Mouse (Mus musculus): ENCODE results near the gene Gm572. TPM values are rescaled to one million over a fixed set of nuclear protein-coding genes. Genes with fewer than 3 reads are reported as not detected.

Gm572 gene
- polyA plus RNA-seq, 1 experiment, result not detected

DNA sequence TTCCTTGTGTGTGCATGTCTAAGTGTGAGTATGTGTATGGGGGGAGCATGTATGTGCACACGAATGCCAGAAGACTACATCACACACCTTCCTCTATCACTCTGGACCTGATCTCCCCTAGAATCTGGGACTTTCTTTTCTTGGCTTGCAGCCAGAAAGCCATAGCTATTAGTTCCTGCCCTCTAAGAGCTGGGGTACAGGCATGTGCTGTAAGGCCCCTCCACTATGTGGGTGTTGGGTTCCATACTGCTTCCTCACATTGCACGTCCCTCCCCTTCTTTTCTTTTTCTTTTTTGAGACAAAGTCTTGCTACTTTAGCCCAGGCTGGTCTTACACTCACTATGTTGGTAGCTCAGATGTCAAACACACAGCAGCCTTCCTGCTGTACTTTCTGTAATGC is 7.8 kb upstream of the Gm572 start:
- H3K79me3 ChIP-seq (ENCODE audit: low read depth), result no peaks in the 10 kb centered on the region
- H3K4me3 ChIP-seq (ENCODE audit: insufficient read depth, poor library complexity, severe bottlenecking), result no peak overlapping the region
- no peaks in the 10 kb centered on the region for H3K79me2 ChIP-seq (ENCODE audit: control insufficient read depth, insufficient read depth)
- no peaks in the 10 kb centered on the region for H3K27me3 ChIP-seq (ENCODE audit: control insufficient read depth, insufficient read depth, insufficient read length)
- H3K36me3 ChIP-seq (ENCODE audit: control insufficient read depth, insufficient read depth), result no peaks in the 10 kb centered on the region
- no peak for TF ChIP-seq MAX (IDR thresholded peaks at IDR 0.05)
- no peak for TF ChIP-seq FOSL1 (IDR thresholded peaks at IDR 0.05; ENCODE audit: insufficient read depth, low read length, poor library complexity, severe bottlenecking)
- TF ChIP-seq CEBPB (IDR thresholded peaks at IDR 0.05; ENCODE audit: low read depth), result no peak
- no peak for TF ChIP-seq USF1 (IDR thresholded peaks at IDR 0.05; ENCODE audit: low read depth)
- TF ChIP-seq MYOG (IDR thresholded peaks at IDR 0.05; ENCODE audit: control insufficient read depth, extremely low read depth, insufficient read length), result no peak
- no peak for TF ChIP-seq MYOD1 (IDR thresholded peaks at IDR 0.05; ENCODE audit: control insufficient read depth, insufficient read length, low read depth)
- no peak for TF ChIP-seq CTCF (IDR thresholded peaks at IDR 0.05; ENCODE audit: control insufficient read depth, insufficient read depth, insufficient read length)
- H3ac ChIP-seq (ENCODE audit: control insufficient read depth, insufficient read length, low read depth), result no peak overlapping the region

DNA sequence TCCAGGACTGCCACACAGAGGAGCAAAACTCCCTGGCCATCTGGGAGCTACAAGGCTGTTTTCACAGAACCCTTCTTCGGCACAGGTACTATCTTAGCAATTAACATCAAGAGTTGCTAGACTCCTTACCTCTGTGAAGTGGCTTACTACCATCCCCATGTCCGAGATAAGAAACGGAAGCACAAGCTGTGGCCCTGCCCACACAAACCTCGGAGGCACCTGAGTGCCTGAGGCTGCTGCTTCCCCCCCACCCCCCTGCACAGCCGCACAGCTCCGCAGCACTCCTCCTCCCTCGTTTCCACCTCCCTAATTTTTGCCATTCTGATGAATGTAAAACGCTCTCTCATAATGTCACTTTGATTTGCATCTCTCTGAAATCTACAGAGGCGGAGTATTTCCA is 4.8 kb upstream of the Gm572 start:
- no peaks in the 10 kb centered on the region for H3K79me3 ChIP-seq (ENCODE audit: low read depth)
- no peaks in the 10 kb centered on the region for H3K79me2 ChIP-seq (ENCODE audit: control insufficient read depth, insufficient read depth)
- H3ac ChIP-seq (ENCODE audit: control insufficient read depth, insufficient read length, low read depth), result no peak overlapping the region
- H3K27me3 ChIP-seq (ENCODE audit: control insufficient read depth, insufficient read depth, insufficient read length), result no peaks in the 10 kb centered on the region
- H3K36me3 ChIP-seq (ENCODE audit: control insufficient read depth, insufficient read depth), result no peaks in the 10 kb centered on the region
- no peak for TF ChIP-seq CTCF (IDR thresholded peaks at IDR 0.05; ENCODE audit: control insufficient read depth, insufficient read depth, insufficient read length)
- TF ChIP-seq CEBPB (IDR thresholded peaks at IDR 0.05; ENCODE audit: low read depth), result no peak
- no peak for TF ChIP-seq MAX (IDR thresholded peaks at IDR 0.05)
- TF ChIP-seq USF1 (IDR thresholded peaks at IDR 0.05; ENCODE audit: low read depth), result no peak
- TF ChIP-seq MYOG (IDR thresholded peaks at IDR 0.05; ENCODE audit: control insufficient read depth, extremely low read depth, insufficient read length), result no peak
- TF ChIP-seq FOSL1 (IDR thresholded peaks at IDR 0.05; ENCODE audit: insufficient read depth, low read length, poor library complexity, severe bottlenecking), result no peak
- TF ChIP-seq MYOD1 (IDR thresholded peaks at IDR 0.05; ENCODE audit: control insufficient read depth, insufficient read length, low read depth), result no peak
- H3K4me3 ChIP-seq (ENCODE audit: insufficient read depth, poor library complexity, severe bottlenecking), result no peak overlapping the region

DNA sequence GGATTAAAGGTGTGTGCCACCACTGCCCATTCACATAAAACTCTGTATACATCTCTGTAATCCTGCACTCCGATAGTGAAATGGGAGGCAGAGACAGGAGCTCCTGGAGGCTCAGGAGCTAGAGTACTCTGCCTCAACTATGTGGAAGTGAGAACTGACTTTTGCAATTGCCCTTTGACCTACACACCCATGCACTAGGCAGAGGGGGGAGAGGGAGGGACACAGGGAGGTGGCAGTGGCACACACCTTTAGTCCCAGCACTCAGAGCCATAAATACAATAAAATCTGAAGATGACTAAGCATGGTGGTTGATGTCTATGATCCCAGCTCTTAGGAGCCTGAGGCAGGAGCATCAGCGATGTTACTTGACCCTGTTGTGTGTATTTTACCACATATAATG is 3.7 kb upstream of the Gm572 start:
- TF ChIP-seq USF1 (IDR thresholded peaks at IDR 0.05; ENCODE audit: low read depth) (no peak), CTCF (IDR thresholded peaks at IDR 0.05; ENCODE audit: control insufficient read depth, insufficient read depth, insufficient read length) (no peak), MYOD1 (IDR thresholded peaks at IDR 0.05; ENCODE audit: control insufficient read depth, insufficient read length, low read depth) (no peak), MAX (IDR thresholded peaks at IDR 0.05) (no peak), MYOG (IDR thresholded peaks at IDR 0.05; ENCODE audit: control insufficient read depth, extremely low read depth, insufficient read length) (no peak), CEBPB (IDR thresholded peaks at IDR 0.05; ENCODE audit: low read depth) (no peak), FOSL1 (IDR thresholded peaks at IDR 0.05; ENCODE audit: insufficient read depth, low read length, poor library complexity, severe bottlenecking) (no peak)
- H3ac ChIP-seq (ENCODE audit: control insufficient read depth, insufficient read length, low read depth), result no peak overlapping the region
- no peaks in the 10 kb centered on the region for H3K79me3 ChIP-seq (ENCODE audit: low read depth)
- H3K27me3 ChIP-seq (ENCODE audit: control insufficient read depth, insufficient read depth, insufficient read length), result no peaks in the 10 kb centered on the region
- H3K36me3 ChIP-seq (ENCODE audit: control insufficient read depth, insufficient read depth), result no peaks in the 10 kb centered on the region
- no peaks in the 10 kb centered on the region for H3K79me2 ChIP-seq (ENCODE audit: control insufficient read depth, insufficient read depth)
- H3K4me3 ChIP-seq (ENCODE audit: insufficient read depth, poor library complexity, severe bottlenecking), result no peak overlapping the region

DNA sequence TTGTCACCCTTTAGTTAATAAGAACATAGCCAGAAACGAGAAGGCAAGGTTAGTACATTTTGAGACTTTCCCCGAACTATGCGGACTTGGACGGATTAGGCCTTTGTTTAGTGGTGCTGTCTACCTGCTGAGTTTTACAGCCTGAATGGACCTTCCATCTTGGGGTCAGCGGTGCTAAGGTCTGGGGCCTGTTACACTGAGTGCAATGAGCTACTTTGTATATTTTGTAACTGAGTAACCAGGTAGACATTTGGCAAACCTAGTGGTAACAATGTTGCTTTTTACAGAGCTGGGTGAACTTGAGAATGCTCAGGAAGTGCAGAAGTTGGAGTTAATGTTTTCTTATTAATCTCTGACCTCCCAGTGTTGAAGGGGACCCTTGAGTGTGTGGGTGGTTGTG is 2.0 kb upstream of the Gm572 start:
- TF ChIP-seq MYOD1 (IDR thresholded peaks at IDR 0.05; ENCODE audit: control insufficient read depth, insufficient read length, low read depth) (no peak), MYOG (IDR thresholded peaks at IDR 0.05; ENCODE audit: control insufficient read depth, extremely low read depth, insufficient read length) (no peak), MAX (IDR thresholded peaks at IDR 0.05) (no peak), FOSL1 (IDR thresholded peaks at IDR 0.05; ENCODE audit: insufficient read depth, low read length, poor library complexity, severe bottlenecking) (no peak)
- no peak overlapping the region for H3ac ChIP-seq (ENCODE audit: control insufficient read depth, insufficient read length, low read depth)
- no peaks in the 10 kb centered on the region for H3K79me2 ChIP-seq (ENCODE audit: control insufficient read depth, insufficient read depth)
- no peak overlapping the region for H3K4me3 ChIP-seq (ENCODE audit: insufficient read depth, poor library complexity, severe bottlenecking)
- no peaks in the 10 kb centered on the region for H3K79me3 ChIP-seq (ENCODE audit: low read depth)
- no peaks in the 10 kb centered on the region for H3K36me3 ChIP-seq (ENCODE audit: control insufficient read depth, insufficient read depth)
- no peaks in the 10 kb centered on the region for H3K27me3 ChIP-seq (ENCODE audit: control insufficient read depth, insufficient read depth, insufficient read length)

DNA sequence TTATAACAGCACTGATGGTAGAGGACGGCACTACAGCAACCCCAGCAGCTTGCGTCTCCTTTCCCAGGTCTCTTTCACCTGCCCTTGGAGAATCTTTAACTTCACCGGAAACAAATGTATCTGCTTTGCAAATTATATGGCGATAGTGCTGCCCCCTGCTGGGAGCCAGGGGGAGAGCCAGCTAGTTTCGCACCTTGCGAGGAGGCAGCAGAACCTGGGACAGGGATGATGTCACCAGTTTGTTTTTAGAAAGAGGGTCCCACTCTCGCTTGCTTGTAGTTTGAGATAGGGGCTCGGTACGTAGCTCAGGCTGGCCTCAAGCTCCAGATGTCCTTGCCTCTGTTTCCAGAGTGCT is 1.0 kb downstream of the Gm572 start:
- Histone ChIP-seq H3ac (ENCODE audit: control insufficient read depth, insufficient read length, low read depth) (no peak overlapping the region), H3K27me3 (ENCODE audit: control insufficient read depth, insufficient read depth, insufficient read length) (no peaks in the 10 kb centered on the region), H3K79me2 (ENCODE audit: control insufficient read depth, insufficient read depth) (no peaks in the 10 kb centered on the region), H3K79me3 (ENCODE audit: low read depth) (no peaks in the 10 kb centered on the region), H3K4me3 (ENCODE audit: insufficient read depth, poor library complexity, severe bottlenecking) (no peak overlapping the region), H3K36me3 (ENCODE audit: control insufficient read depth, insufficient read depth) (no peaks in the 10 kb centered on the region)
- TF ChIP-seq MAX (IDR thresholded peaks at IDR 0.05), result no peak
- TF ChIP-seq CTCF (IDR thresholded peaks at IDR 0.05; ENCODE audit: control insufficient read depth, insufficient read depth, insufficient read length), result peak; percentile 14

DNA sequence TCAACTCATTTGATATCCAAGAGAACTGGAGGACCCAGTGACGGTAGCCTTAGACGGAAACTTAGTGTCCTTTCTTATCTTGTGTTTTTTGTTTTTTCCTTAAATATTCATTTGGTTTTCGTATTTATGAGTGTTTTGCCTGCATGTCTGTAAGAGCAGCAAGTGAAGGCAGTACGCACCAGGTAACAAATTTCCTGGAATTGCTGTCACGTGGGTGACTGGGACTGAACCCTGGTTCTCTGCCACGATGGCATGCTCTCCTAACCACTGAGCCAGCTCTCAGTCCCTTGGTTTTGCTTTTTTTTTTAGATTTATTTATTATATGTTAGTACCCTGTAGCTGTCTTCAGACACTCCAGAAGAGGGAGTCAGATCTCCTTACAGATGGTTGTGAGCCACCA is 1.8 kb downstream of the Gm572 start:
- H3ac ChIP-seq (ENCODE audit: control insufficient read depth, insufficient read length, low read depth), result no peak overlapping the region
- TF ChIP-seq MAX (IDR thresholded peaks at IDR 0.05) (no peak), CTCF (IDR thresholded peaks at IDR 0.05; ENCODE audit: control insufficient read depth, insufficient read depth, insufficient read length) (no peak), USF1 (IDR thresholded peaks at IDR 0.05; ENCODE audit: low read depth) (no peak), CEBPB (IDR thresholded peaks at IDR 0.05; ENCODE audit: low read depth) (no peak)

More for the DNA sequence above, 1.8 kb downstream of the Gm572 start:
- Histone ChIP-seq H3K36me3 (ENCODE audit: control insufficient read depth, insufficient read depth) (no peaks in the 10 kb centered on the region), H3K79me3 (ENCODE audit: low read depth) (no peaks in the 10 kb centered on the region), H3K79me2 (ENCODE audit: control insufficient read depth, insufficient read depth) (no peaks in the 10 kb centered on the region), H3K27me3 (ENCODE audit: control insufficient read depth, insufficient read depth, insufficient read length) (no peaks in the 10 kb centered on the region), H3K4me3 (ENCODE audit: insufficient read depth, poor library complexity, severe bottlenecking) (no peak overlapping the region)
